Mouse (Mus musculus): ENCODE results near the gene Mutyh. TPM values are rescaled to one million over a fixed set of nuclear protein-coding genes. Genes with fewer than 3 reads are reported as not detected.
"Not testable (repeated sequence)": the region's sequence is repeated elsewhere in the genome, so short reads cannot be mapped to it uniquely, and the experiment has no call there.

Gene Mutyh
- polyA plus RNA-seq, 1 experiment from 2014 or later = 19.4 TPM

DNA sequence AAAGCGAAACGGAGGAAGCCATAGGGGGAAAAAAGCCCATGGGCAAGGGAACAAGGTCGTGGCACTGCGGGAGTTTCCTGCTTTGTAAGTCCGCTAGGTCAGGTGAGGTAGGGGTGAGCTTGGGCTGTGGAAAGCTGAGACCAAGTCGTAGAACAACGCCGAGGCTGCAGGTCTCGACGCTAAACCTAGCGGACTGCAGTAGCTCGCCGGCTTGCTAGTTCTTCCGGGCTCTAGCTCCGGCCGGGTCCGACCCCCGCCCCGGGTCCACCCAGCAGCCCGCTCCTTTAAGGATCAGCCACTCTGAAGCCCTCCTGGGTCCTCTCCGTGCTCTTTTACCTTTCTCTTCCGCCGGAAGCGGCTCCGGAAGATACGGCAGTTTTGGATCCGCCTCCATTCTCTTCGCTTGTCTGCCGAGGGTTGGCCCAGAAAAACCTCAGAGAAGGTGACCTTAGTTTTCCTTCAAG, 17.1 kb downstream of the Mutyh start:
- H3K4me3 ChIP-seq = peak overlapping the region; percentile 60
- H3K4me2 ChIP-seq (replicated peaks) = peak overlapping the region; percentile 74
- H3K27ac ChIP-seq = peak overlapping the region; percentile 70; the same call in 1 of the 2 replicates
- under 1% methylated on average over 29 of the region's 29 CpGs for WGBS
- no peaks in the 10 kb centered on the region for H3K9me3 ChIP-seq
- H3K9ac ChIP-seq = peak overlapping the region; percentile 81
- H3K27me3 ChIP-seq = peaks cover 18% of the 10 kb centered on the region
- H3K4me1 ChIP-seq = peaks cover 21% of the 10 kb centered on the region
- H3K36me3 ChIP-seq = no peaks in the 10 kb centered on the region
- ATAC-seq (ENCODE audit: low FRiP score, low read depth) = peak; percentile 38

DNA sequence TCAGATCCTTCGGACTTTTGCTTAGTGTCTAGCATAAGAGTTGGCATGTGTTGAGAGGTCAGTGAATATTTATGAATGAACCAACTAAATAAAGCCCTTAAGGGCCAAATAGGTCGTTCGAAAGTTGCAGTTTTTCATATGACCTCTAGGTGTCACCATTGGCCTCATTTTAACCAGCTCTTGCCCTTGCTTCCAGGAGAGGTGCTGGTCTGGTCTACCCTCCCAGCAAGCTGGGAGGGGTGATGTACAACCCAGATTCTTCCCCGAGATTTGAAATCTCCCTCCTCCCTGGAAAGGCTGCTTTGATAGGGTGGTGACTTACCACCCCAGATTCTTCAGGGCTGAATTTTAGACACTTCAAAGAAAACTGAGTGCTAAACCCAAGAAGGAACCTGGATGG, 20.3 kb downstream of the Mutyh start:
- H3K4me3 ChIP-seq = no peak overlapping the region
- H3K36me3 ChIP-seq = no peaks in the 10 kb centered on the region
- WGBS = 1% methylated on average over 4 of the region's 4 CpGs
- H3K9ac ChIP-seq = no peak overlapping the region
- no peak overlapping the region for H3K4me2 ChIP-seq (replicated peaks)
- H3K4me1 ChIP-seq = peaks cover 12% of the 10 kb centered on the region
- H3K27me3 ChIP-seq = no peaks in the 10 kb centered on the region
- ATAC-seq (ENCODE audit: low FRiP score, low read depth) = peak; percentile 33; the same call in 1 of the 2 replicates
- H3K9me3 ChIP-seq = no peaks in the 10 kb centered on the region
- no peak overlapping the region for H3K27ac ChIP-seq

DNA sequence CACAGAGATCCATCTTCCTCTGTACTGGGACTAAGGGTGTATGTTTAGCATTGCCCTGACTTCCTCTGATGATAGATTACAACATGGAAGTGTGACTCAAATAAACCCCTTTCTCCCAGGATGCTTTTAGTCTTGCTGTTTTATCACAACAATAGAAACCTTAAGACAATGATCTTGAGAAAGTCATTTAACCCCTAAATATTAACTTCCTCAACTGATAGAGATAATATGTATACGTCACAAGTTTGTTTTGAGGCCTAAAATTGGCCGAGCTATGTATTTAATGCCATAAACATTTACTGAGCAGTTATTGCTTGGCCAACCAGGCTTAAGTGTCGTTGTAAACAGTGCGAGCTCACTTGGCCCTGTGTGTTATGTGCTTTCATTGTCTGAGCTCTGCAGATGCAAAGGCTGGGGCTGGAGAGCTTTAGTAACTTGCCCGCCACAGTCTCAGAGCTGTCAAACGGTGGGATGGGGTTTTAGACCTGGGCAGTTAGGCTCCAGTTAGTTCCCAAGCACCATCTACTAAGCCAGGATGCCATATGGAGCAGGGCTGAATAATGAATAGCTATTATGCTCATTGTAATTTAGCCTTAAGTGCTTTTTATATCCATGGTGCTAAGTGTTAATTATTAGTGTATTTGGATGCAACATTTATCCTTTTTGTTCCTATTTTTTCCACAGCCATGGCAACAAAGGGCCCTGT, 22.0 kb downstream of the Mutyh start:
- ATAC-seq (ENCODE audit: low FRiP score, low read depth) = no peak
- H3K9me3 ChIP-seq = no peaks in the 10 kb centered on the region
- H3K36me3 ChIP-seq = no peaks in the 10 kb centered on the region
- 54% methylated on average over 6 of the region's 6 CpGs for WGBS
- H3K9ac ChIP-seq = no peak overlapping the region
- H3K27me3 ChIP-seq = no peaks in the 10 kb centered on the region
- peaks cover 6% of the 10 kb centered on the region for H3K4me1 ChIP-seq
- no peak overlapping the region for H3K4me2 ChIP-seq (replicated peaks)
- H3K4me3 ChIP-seq = no peak overlapping the region
- no peak overlapping the region for H3K27ac ChIP-seq

DNA sequence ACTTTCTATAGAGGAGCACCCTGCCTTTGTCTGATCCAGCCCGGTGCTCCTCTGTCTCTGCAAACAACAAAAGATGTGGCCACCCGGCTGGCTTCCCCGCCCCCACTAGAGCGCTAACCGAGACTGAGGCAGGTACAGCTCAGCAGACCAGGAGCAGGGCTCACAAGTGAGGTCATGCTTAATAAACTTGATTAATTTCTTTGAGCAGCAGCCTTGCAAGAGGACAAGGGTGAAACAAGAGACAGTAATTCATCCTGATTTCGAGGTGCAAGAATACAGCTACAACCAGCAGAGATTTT, 22.5 kb downstream of the Mutyh start:
- H3K27me3 ChIP-seq = no peaks in the 10 kb centered on the region
- H3K36me3 ChIP-seq = no peaks in the 10 kb centered on the region
- WGBS = 22% methylated on average over 6 of the region's 6 CpGs
- no peak for ATAC-seq (ENCODE audit: low FRiP score, low read depth)
- H3K4me1 ChIP-seq = peaks cover 6% of the 10 kb centered on the region
- H3K27ac ChIP-seq = no peak overlapping the region
- H3K9me3 ChIP-seq = no peaks in the 10 kb centered on the region
- no peak overlapping the region for H3K4me2 ChIP-seq (replicated peaks)
- no peak overlapping the region for H3K4me3 ChIP-seq
- no peak overlapping the region for H3K9ac ChIP-seq

- no peak overlapping the region for H3K27ac ChIP-seq
- H3K4me3 ChIP-seq = no peak overlapping the region
- peaks cover 22% of the 10 kb centered on the region for H3K27me3 ChIP-seq
- H3K36me3 ChIP-seq = no peaks in the 10 kb centered on the region
- no peak for ATAC-seq (ENCODE audit: low FRiP score, low read depth)
- no peak overlapping the region for H3K4me2 ChIP-seq (replicated peaks)
- H3K9me3 ChIP-seq = no peaks in the 10 kb centered on the region
- H3K4me1 ChIP-seq = peaks cover 4% of the 10 kb centered on the region; the same call in 1 of the 2 replicates
- no peak overlapping the region for H3K9ac ChIP-seq
- WGBS = 31% methylated on average over 2 of the region's 2 CpGs
Observed at GRCm38 (mm10) chr4:116838999-116839398, 31.5 kb downstream of the Mutyh start.

DNA sequence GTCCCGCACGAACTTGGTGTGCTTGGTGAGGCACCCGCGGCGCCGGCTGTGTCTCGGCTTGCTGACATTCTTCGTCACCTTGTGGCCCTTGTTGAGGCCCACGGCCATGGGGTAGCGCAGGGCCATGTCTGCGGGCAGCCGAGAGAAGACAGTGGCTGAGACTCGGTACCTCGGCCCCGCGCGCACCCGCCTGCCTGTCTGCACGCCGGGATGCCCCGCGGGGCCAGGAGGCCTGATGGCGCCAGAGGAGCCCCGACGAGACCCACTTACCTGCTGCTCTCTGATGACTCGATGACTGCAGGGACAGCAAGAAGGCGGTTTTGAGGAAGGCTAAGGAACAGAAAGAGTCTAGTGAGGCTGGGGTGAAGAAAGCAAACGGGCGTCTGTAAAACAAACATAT, 32.6 kb downstream of the Mutyh start:
- H3K9ac ChIP-seq; H3K27ac ChIP-seq; H3K4me1 ChIP-seq; ATAC-seq (ENCODE audit: low FRiP score, low read depth); H3K9me3 ChIP-seq; H3K36me3 ChIP-seq: not testable (repeated sequence)
- Histone ChIP-seq H3K4me2 (replicated peaks) (peak overlapping the region; percentile 54), H3K27me3 (peaks cover 22% of the 10 kb centered on the region), H3K4me3 (peak overlapping the region; percentile 24)
- WGBS = 26% methylated on average over 21 of the region's 29 CpGs

GRCm38 (mm10) chr4:116840841-116841240, 33.3 kb downstream of the Mutyh start:
- WGBS = 83% methylated on average over 6 of the region's 6 CpGs
- no peak for ATAC-seq (ENCODE audit: low FRiP score, low read depth)
- peaks cover 4% of the 10 kb centered on the region; the same call in 1 of the 2 replicates for H3K4me1 ChIP-seq
- no peak overlapping the region for H3K4me3 ChIP-seq
- H3K27ac ChIP-seq = no peak overlapping the region
- H3K9ac ChIP-seq = no peak overlapping the region
- no peak overlapping the region for H3K4me2 ChIP-seq (replicated peaks)
- H3K27me3 ChIP-seq = peaks cover 22% of the 10 kb centered on the region
- H3K9me3 ChIP-seq = no peaks in the 10 kb centered on the region
- no peaks in the 10 kb centered on the region for H3K36me3 ChIP-seq

DNA sequence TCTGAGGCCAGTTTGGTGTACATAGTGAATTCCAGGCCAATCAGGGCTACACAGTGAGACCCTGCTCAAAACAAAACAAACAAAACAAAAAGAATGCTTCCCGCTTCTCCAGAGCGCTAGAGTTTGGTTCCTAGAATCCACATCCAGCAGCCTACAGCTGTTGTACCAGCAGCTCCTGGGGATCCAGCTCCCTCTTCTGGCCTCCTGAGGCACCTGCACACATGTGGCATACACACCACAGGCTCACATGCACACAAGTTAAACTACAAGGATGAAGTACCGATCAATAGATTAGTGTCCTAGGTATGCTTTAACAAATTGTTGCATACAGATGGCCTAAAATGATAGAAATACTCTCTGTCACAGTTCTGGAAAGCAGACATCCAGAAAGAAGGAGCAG, 36.8 kb downstream of the Mutyh start:
- ATAC-seq (ENCODE audit: low FRiP score, low read depth) = no peak
- Histone ChIP-seq H3K36me3 (no peaks in the 10 kb centered on the region), H3K4me1 (peaks cover 4% of the 10 kb centered on the region; the same call in 1 of the 2 replicates), H3K4me2 (replicated peaks) (no peak overlapping the region), H3K27me3 (peaks cover 17% of the 10 kb centered on the region), H3K9ac (no peak overlapping the region), H3K4me3 (no peak overlapping the region), H3K27ac (no peak overlapping the region), H3K9me3 (no peaks in the 10 kb centered on the region)
- WGBS = 96% methylated on average over 3 of the region's 3 CpGs

GRCm38 (mm10) chr4:116849901-116850300, 42.4 kb downstream of the Mutyh start:
- H3K4me2 ChIP-seq (replicated peaks) = no peak overlapping the region
- no peak overlapping the region for H3K9ac ChIP-seq
- H3K27me3 ChIP-seq = no peaks in the 10 kb centered on the region
- H3K36me3 ChIP-seq = no peaks in the 10 kb centered on the region
- WGBS = 64% methylated on average over 3 of the region's 3 CpGs
- no peak overlapping the region for H3K27ac ChIP-seq
- H3K4me3 ChIP-seq = no peak overlapping the region
- H3K4me1 ChIP-seq = 0 out of 2 replicates have a peak, but pooled peaks cover 4% of the 10 kb centered on the region
- ATAC-seq (ENCODE audit: low FRiP score, low read depth) = no peak
- H3K9me3 ChIP-seq = no peaks in the 10 kb centered on the region

DNA sequence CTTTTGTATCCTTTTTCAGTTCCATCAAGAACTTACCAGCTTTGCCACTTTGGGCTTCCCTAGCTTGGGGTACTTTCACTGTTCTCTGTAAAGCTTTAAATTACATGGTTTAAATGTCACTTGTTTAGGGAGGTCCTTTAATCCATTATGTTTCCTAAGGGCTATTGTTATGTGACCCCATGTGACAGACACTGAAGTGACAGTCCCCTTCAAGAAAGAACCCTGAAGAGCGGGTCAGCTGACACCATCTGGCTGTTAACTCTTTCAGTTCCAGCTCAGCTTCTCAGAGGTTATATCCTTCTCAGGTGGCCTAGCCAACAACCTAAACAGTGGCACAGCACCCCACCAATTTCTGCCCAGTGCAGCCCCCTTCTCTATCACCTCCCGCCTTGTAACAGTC, 46.8 kb downstream of the Mutyh start:
- Histone ChIP-seq H3K36me3 (no peaks in the 10 kb centered on the region), H3K27ac (no peak overlapping the region), H3K4me2 (replicated peaks) (no peak overlapping the region), H3K9me3 (no peaks in the 10 kb centered on the region), H3K27me3 (no peaks in the 10 kb centered on the region), H3K9ac (no peak overlapping the region), H3K4me1 (0 out of 2 replicates have a peak, but pooled peaks cover 4% of the 10 kb centered on the region), H3K4me3 (no peak overlapping the region)
- 30% methylated on average over 2 of the region's 2 CpGs for WGBS
- ATAC-seq (ENCODE audit: low FRiP score, low read depth) = no peak

DNA sequence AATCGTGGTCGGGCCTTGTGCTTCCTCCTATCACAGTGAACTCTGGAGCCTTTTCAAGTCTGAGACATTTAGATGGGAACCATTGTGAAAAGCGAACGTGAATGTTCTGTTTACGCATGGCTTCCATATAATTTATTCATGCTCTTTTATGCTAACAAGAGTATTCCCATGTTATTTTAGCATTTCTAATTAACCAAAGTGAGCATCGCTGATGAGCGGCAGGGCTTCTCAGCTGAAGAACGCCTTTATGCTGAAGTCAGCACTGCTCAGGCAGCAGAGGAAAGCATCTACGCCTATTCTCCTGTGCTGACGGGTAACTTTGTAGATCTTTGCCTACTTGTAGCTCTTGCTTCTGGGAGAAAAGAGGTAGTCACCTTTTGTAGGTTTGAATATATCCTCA, 49.7 kb downstream of the Mutyh start:
- H3K4me3 ChIP-seq = no peak overlapping the region
- no peaks in the 10 kb centered on the region for H3K36me3 ChIP-seq
- no peak overlapping the region for H3K9ac ChIP-seq
- H3K27ac ChIP-seq = no peak overlapping the region
- H3K27me3 ChIP-seq = no peaks in the 10 kb centered on the region
- WGBS = 94% methylated on average over 10 of the region's 10 CpGs
- ATAC-seq (ENCODE audit: low FRiP score, low read depth) = no peak
- H3K9me3 ChIP-seq = no peaks in the 10 kb centered on the region
- H3K4me1 ChIP-seq = no peaks in the 10 kb centered on the region
- H3K4me2 ChIP-seq (replicated peaks) = no peak overlapping the region

GRCm38 (mm10) chr4:116859711-116860110, 52.2 kb downstream of the Mutyh start:
- Histone ChIP-seq H3K9me3 (no peaks in the 10 kb centered on the region), H3K27ac (no peak overlapping the region), H3K36me3 (no peaks in the 10 kb centered on the region), H3K4me2 (replicated peaks) (no peak overlapping the region), H3K4me3 (no peak overlapping the region), H3K4me1 (no peaks in the 10 kb centered on the region), H3K9ac (no peak overlapping the region), H3K27me3 (no peaks in the 10 kb centered on the region)
- ATAC-seq (ENCODE audit: low FRiP score, low read depth) = no peak
- 72% methylated on average over 5 of the region's 5 CpGs for WGBS

DNA sequence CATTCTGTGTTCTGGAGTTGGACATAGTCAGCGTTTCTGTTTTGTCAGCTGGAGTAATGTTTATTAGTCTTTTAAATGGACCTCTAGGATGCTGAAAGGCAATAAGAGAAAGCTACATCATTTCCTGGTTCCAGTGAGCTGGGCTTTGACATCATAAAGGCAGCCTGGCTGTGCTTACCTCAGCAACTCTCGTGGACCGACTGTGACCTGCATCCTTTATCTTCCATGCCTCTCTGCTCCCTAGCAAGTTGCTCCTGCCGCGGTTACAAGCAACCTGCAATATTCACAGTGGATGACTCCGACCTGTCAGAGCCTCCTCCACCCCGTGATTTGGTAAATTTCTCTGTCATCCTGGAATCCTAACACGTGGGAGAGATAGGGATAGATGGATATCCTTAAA, 54.5 kb downstream of the Mutyh start:
- no peak for ATAC-seq (ENCODE audit: low FRiP score, low read depth)
- no peaks in the 10 kb centered on the region for H3K4me1 ChIP-seq
- no peak overlapping the region for H3K4me2 ChIP-seq (replicated peaks)
- 66% methylated on average over 8 of the region's 8 CpGs for WGBS
- H3K36me3 ChIP-seq = no peaks in the 10 kb centered on the region
- no peak overlapping the region for H3K27ac ChIP-seq
- no peak overlapping the region for H3K9ac ChIP-seq
- no peaks in the 10 kb centered on the region for H3K9me3 ChIP-seq
- H3K27me3 ChIP-seq = no peaks in the 10 kb centered on the region
- H3K4me3 ChIP-seq = no peak overlapping the region

Data from limb, embryonic 13.5 days (tissue).